Mouse (Mus musculus) midbrain, postnatal 0 days (tissue): ENCODE results near the gene Sec24b. TPM values are rescaled to one million over a fixed set of nuclear protein-coding genes. Genes with fewer than 3 reads are reported as not detected.

Experiments used
- ATAC-seq: fragments of 200-750 bp; cut with Nextera tagmentation; 2 replicates; pipeline ENCODE4 v1.8.0; 2017; ENCODE audit warnings: moderate number of reproducible peaks, mild to moderate bottlenecking, moderate TSS enrichment, moderate library complexity; ENCODE audit not compliant: low FRiP score
- DNase-seq: peaks from one replicate; pipeline ENCODE4 v3.0.0-alpha.2; 2015; ENCODE audit warnings: low spot score
- H3K27ac ChIP-seq: fragments of 300-500 bp; sonication (generic); 2 replicates; pipeline ENCODE4 v1.5.1; 2014; ENCODE audit warnings: low read depth, mild to moderate bottlenecking, low read length, mixed read lengths
- H3K27me3 ChIP-seq: fragments of 300-500 bp; sonication (generic); 2 replicates; pipeline ENCODE4 v1.6.1; 2014; ENCODE audit warnings: low read length, control low read depth, mixed read lengths; ENCODE audit not compliant: insufficient read depth
- H3K36me3 ChIP-seq: fragments of 300-500 bp; sonication (generic); 2 replicates; pipeline ENCODE4 v1.6.1; 2014; ENCODE audit warnings: low read length, control low read depth, mixed read lengths; ENCODE audit not compliant: insufficient read depth
- H3K4me1 ChIP-seq: fragments of 300-500 bp; sonication (generic); 2 replicates; pipeline ENCODE4 v1.6.1; 2014; ENCODE audit warnings: mild to moderate bottlenecking, control low read depth, antibody characterized with exemption, low read length, mixed read lengths; ENCODE audit not compliant: insufficient read depth
- H3K4me2 ChIP-seq: fragments of 300-500 bp; sonication (generic); 2 replicates; pipeline ENCODE4 v1.6.1; 2014; ENCODE audit warnings: low read depth, mild to moderate bottlenecking, low read length, mixed read lengths; ENCODE audit not compliant: poor library complexity, severe bottlenecking
- H3K4me3 ChIP-seq: fragments of 300-500 bp; sonication (generic); 2 replicates; pipeline ENCODE4 v1.5.1; 2014; ENCODE audit warnings: low read depth, mild to moderate bottlenecking, low read length, moderate library complexity
- H3K9ac ChIP-seq: fragments of 300-500 bp; sonication (generic); replicated peaks from 2 replicates; pipeline ENCODE4 v1.6.1; 2014; ENCODE audit warnings: mild to moderate bottlenecking, low read length, moderate library complexity, mixed read lengths; ENCODE audit not compliant: poor library complexity, severe bottlenecking
- H3K9me3 ChIP-seq: fragments of 300-500 bp; sonication (generic); 2 replicates; pipeline ENCODE4 v1.6.1; 2016; ENCODE audit warnings: low read length, control low read depth
- CTCF ChIP-seq: IDR thresholded peaks from 2 replicates; pipeline ENCODE4 v1.5.1; 2016; ENCODE audit warnings: antibody characterized with exemption, mild to moderate bottlenecking
- WGBS: fragments of 180-500 bp; shearing (Covaris S2); extraction: QIAGEN DNeasy Blood & Tissue Kit; methylation state at CpG from one replicate; pipeline ENCODE4 v1.1.7; 2014; 5-methylcytosine and 5-hydroxymethylcytosine counted together
- polyA plus RNA-seq: library from polyadenylated mRNA; unstranded; fragments of >200 nt; fragmentation: Nextera tagmentation; extraction: Ambion mirVana; gene quantifications from 2 replicates; pipeline ENCODE4 v1.2.1, GENCODE M21; 2015
- total RNA-seq: library from RNA; depleted of rRNA; stranded (reverse); fragments of >200 nt; gene quantifications from 2 replicates; pipeline ENCODE4 v1.2.3, GENCODE M21; 2014

Gene Sec24b
- total and polyA plus RNA-seq, 2 experiments from 2014 or later: 29.1 to 39.7 TPM

- Histone ChIP-seq H3K4me3 (no peak overlapping the region), H3K4me1 (no peaks in the 10 kb centered on the region), H3K4me2 (no peak overlapping the region), H3K9me3 (no peaks in the 10 kb centered on the region), H3K9ac (no peak overlapping the region), H3K36me3 (no peaks in the 10 kb centered on the region), H3K27ac (no peak overlapping the region), H3K27me3 (no peaks in the 10 kb centered on the region)
- no peak for ATAC-seq
- 93% methylated on average over 9 of the region's 9 CpGs for WGBS
- TF ChIP-seq CTCF: no peak
- no peak for DNase-seq
These were observed 27.3 kb upstream of the Sec24b start for GRCm38 (mm10) chr3:130088654-130089053.

GRCm38 (mm10) chr3:130087466-130087865, 26.1 kb upstream of the Sec24b start:
- Histone ChIP-seq H3K4me1 (no peaks in the 10 kb centered on the region), H3K36me3 (no peaks in the 10 kb centered on the region), H3K9ac (no peak overlapping the region), H3K27ac (no peak overlapping the region), H3K27me3 (no peaks in the 10 kb centered on the region), H3K9me3 (no peaks in the 10 kb centered on the region), H3K4me3 (no peak overlapping the region), H3K4me2 (no peak overlapping the region)
- ATAC-seq (no peak), DNase-seq (no peak)
- no peak for TF ChIP-seq CTCF
- 79% methylated on average over 9 of the region's 9 CpGs for WGBS

- no peak for TF ChIP-seq CTCF
- Histone ChIP-seq H3K27me3 (no peaks in the 10 kb centered on the region), H3K9me3 (no peaks in the 10 kb centered on the region), H3K4me1 (no peaks in the 10 kb centered on the region), H3K9ac (no peak overlapping the region), H3K27ac (no peak overlapping the region), H3K4me3 (no peak overlapping the region), H3K36me3 (no peaks in the 10 kb centered on the region), H3K4me2 (no peak overlapping the region)
- 79% methylated on average over 13 of the region's 13 CpGs for WGBS
- ATAC-seq (no peak), DNase-seq (no peak)
These were observed 25.2 kb upstream of the Sec24b start for GRCm38 (mm10) chr3:130086372-130087080.

- ATAC-seq (no peak), DNase-seq (peak; percentile 23)
- TF ChIP-seq CTCF: no peak
- no peak overlapping the region for H3K4me3 ChIP-seq
- H3K27ac ChIP-seq: no peak overlapping the region
- H3K4me1 ChIP-seq: no peaks in the 10 kb centered on the region
- H3K27me3 ChIP-seq: no peaks in the 10 kb centered on the region
- no peak overlapping the region for H3K4me2 ChIP-seq
- H3K9me3 ChIP-seq: no peaks in the 10 kb centered on the region
- no peak overlapping the region for H3K9ac ChIP-seq
- H3K36me3 ChIP-seq: no peaks in the 10 kb centered on the region
- WGBS: 60% methylated on average over 2 of the region's 2 CpGs
These were observed 22.0 kb upstream of the Sec24b start for GRCm38 (mm10) chr3:130083312-130083711.

GRCm38 (mm10) chr3:130080666-130081065, 19.3 kb upstream of the Sec24b start:
- Histone ChIP-seq H3K4me1 (no peaks in the 10 kb centered on the region), H3K4me2 (no peak overlapping the region), H3K9me3 (no peaks in the 10 kb centered on the region), H3K36me3 (no peaks in the 10 kb centered on the region), H3K9ac (no peak overlapping the region), H3K27ac (no peak overlapping the region), H3K4me3 (no peak overlapping the region), H3K27me3 (no peaks in the 10 kb centered on the region)
- no peak for TF ChIP-seq CTCF
- WGBS: 82% methylated on average over 6 of the region's 6 CpGs
- ATAC-seq: no peak
- DNase-seq: no peak

GRCm38 (mm10) chr3:130079794-130080193, 18.4 kb upstream of the Sec24b start:
- 4% methylated on average over 1 of the region's 1 CpGs for WGBS
- H3K27me3 ChIP-seq: no peaks in the 10 kb centered on the region
- H3K4me1 ChIP-seq: no peaks in the 10 kb centered on the region
- no peak for ATAC-seq
- H3K27ac ChIP-seq: no peak overlapping the region
- no peak overlapping the region for H3K4me2 ChIP-seq
- no peaks in the 10 kb centered on the region for H3K9me3 ChIP-seq
- H3K9ac ChIP-seq: no peak overlapping the region
- DNase-seq: peak; percentile 88
- H3K4me3 ChIP-seq: no peak overlapping the region
- H3K36me3 ChIP-seq: no peaks in the 10 kb centered on the region
- TF ChIP-seq CTCF: peak; percentile 93
